Mouse (Mus musculus) forebrain, embryonic 12.5 days (tissue): ENCODE measurements around the gene Tas1r2. TPM values are rescaled to one million over a fixed set of nuclear protein-coding genes. Genes with fewer than 3 reads are reported as not detected.

Experiments used
- microRNA-seq: library from miRNA; unstranded; fragments of <30 nt; microRNA quantifications from one replicate; pipeline ENCODE4, GENCODE M21; 2017
- polyA plus RNA-seq: library from polyadenylated mRNA; unstranded; fragments of >200 nt; fragmentation: Nextera tagmentation; extraction: Ambion mirVana; gene quantifications from 2 replicates; pipeline ENCODE4 v1.2.1, GENCODE M21; 2016

The Tas1r2 gene
- polyA plus RNA-seq, 1 experiment from 2014 or later, result not detected

Small RNA genes lying within 50 kb of the gene (microRNA-seq; reads per million reads assigned to microRNA genes)
- gene Mir7020, result not detected

Other genes with a start within 250 kb of the Tas1r2 start
- gene Iffo2, start 123.0 kb upstream of the Tas1r2 start, polyA plus RNA-seq, result 3.3 and 4.5 TPM in 2 replicates
- gene Gm21969, start 50.4 kb upstream of the Tas1r2 start, polyA plus RNA-seq, result not detected in 2 replicates
- 19.0 and 19.3 TPM in 2 replicates for gene Aldh4a1, start 30.7 kb upstream of the Tas1r2 start, polyA plus RNA-seq
- gene Pax7, start 180.0 kb downstream of the Tas1r2 start, polyA plus RNA-seq, result 0.37 and 0.43 TPM in 2 replicates